Mouse (Mus musculus) neural tube, embryonic 10.5 days (tissue): ENCODE results near the gene Gal.
A peak's percentile ranks its signal among the peaks of the same experiment; 100 is the strongest.

Experiments used
- DNase-seq: peaks from one replicate; pipeline ENCODE4 v3.0.0-alpha.2; 2017; ENCODE audit warnings: low spot score; ENCODE audit errors: extremely low spot score

Gene Gal

DNA sequence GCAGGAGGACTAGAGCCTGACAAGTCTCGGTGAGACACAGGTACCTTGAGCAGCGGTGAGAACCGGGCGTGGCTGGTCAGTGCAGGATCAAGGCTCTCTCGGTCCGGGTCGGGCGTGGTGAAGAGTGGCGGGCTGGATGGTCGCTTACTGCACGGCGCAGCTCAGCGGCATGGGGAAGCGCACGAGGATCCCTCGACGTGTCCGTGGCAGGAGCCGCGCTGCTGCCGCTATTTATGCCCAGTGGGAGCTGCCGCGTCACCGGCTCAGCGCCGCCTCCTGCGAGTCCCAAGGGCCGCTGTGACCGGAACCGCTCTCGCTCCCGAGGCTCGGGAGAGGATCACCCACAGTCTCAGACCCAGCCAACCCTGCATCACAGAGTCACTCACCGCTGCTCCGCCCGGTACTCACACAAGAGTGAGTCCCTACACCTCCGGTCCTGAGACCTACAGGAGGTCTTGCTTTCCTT, at the start of gene Gal:
Gene Gal (minus strand): TSS at position 277 of the 466 bp plus-strand sequence.
- peak; percentile 18 for DNase-seq

DNA sequence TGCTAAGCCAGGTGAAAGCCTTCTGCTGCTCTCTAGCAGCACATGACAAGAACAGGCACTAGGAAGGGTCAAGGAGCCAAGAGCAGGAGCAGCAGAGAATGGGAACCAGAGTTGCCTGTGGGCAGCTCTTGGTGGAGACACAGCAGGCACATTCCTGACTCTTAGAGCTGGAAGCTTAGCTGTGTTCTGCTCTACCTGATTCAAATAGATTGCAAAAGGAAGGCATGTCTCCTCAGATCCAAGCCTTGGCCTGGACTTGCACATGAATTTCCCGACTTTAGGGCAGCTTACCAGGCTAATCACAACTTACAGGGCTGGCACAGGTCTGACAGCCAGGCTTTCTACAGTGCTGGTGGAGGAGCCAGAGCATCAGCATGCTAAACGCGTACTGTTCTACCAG, 45.6 kb upstream of the Gal start:
- DNase-seq, result no peak

DNA sequence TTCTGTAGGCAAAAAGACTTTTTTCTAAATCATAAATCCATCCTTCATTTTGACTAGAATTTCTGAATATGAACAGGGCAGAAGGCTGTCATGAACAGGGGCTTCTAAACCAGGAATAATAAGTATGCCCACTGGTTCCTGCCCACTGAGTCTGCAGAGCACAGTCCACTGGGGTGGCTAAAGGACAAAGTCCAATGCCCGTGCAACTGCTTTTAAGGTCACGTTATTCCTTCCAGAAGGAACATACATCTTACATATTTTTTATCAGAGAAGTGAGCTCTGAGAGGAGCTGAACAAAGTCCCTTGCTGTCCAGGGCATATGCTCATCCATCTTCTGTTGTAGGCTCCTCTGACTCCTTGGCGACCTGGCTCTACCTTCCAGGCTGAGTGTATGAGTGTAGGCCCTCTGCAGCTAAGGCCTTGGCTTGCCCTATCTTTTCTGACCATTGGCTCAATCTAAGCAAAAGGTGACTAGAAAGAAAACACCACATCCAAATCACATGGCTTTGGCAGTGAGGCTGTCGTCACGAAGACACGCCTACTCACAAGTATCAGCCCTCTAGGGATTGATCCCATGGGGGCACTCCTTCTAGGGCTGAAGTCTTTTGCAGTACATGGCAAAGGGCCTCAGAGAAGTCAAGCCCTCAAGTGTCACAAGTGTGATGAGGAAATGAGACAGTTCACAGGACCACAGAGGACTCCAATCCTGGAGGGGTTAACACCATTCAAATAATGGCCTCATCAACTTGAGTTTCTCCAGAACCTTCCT, 44.2 kb upstream of the Gal start:
- DNase-seq, result no peak

DNA sequence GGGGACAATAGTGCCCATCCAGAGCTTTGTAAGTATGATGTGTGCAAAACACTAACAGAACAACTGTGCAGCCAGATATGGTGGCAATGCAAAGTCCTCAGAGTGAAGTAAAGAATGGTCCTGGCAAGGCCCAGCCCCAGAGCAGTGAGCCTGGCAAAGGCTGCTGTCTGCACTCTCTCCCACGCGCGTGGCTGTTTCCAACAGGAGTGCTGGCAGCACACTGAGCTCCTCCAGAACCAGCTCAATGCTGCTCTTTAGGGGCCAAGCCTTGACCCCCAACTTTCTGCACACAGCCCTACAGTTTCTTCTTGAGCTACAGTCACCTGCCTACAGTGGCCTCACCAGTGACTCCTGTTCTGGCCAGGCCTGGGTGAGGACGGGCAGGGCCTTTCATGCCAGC, 43.4 kb upstream of the Gal start:
- no peak for DNase-seq

DNA sequence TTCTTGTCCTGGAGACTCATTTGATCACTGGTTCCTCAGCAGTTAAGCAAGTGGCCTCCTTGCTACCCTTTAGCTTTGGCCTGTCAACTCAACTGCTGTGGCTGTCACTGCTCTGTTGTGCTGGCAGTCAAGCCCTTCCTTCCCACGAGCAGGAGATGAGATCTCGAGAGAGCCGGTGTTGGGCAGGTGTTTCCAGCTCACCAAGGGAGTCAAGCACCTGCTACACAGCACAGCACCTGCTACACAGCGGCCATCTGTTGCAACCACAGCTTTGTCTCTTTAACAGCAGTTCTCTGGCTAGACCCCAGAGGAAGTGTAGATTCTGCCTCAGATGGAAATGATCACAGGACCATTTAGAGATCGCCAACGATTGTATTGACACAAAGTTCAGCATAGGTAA, 37.3 kb upstream of the Gal start:
- DNase-seq, result no peak

DNA sequence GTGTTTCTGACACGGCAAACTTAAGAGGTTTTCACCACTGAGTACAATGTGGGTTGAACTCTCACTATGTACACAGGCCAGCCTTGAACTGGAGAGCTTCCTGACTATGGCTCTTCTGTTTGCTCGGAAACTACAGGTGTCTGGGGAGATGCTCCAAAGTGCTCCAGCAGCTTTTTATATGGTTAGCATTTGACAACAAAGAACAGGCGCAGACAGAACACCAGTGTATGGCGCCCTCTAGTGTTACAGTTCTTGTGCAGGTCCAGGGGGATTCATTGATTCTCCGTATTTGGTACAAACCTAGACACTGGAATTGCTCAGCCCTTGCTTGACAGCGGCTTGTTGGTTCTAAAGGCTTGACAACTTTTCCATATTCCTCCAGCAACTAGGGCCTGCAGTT, 36.8 kb upstream of the Gal start:
- DNase-seq, result peak; percentile 62

DNA sequence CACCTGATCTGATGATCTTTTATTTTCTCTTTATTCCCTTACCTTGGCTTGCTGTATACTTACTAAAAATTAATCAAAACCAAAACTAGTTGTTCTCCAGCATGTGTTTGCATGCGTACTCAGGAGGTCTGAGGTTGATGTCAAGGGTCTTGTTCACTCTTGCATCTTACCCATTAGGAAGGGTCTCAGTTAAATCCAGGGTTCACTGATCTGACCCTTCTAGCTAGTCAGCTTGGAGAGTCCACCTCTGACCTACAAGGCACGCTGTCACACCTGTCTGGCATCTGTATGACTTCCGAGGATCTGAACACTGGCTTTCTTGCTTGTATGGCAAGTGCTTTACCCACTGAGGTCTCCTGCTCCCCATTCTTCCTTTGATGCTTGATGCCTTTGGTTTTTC, 36.4 kb upstream of the Gal start:
- no peak for DNase-seq

DNA sequence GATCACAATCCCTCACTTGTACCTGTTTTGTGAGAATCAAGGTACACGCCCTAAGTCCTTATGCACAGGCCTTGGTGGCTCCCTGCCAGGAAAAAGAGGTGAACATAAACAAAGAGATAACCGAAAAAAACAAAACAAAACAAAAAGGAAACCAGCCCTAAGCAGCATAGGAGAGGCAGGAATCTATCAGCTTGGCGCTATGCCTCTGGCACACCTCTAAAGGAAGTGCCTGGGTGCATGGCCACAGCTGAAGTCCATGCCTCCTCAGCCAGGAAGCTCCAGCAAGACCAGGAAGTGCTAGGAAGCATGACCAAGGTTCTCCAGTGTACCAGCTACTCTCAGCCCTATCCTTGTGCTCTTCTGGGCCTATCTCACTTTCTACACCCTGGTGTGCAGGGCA, 34.9 kb upstream of the Gal start:
- DNase-seq, result no peak

DNA sequence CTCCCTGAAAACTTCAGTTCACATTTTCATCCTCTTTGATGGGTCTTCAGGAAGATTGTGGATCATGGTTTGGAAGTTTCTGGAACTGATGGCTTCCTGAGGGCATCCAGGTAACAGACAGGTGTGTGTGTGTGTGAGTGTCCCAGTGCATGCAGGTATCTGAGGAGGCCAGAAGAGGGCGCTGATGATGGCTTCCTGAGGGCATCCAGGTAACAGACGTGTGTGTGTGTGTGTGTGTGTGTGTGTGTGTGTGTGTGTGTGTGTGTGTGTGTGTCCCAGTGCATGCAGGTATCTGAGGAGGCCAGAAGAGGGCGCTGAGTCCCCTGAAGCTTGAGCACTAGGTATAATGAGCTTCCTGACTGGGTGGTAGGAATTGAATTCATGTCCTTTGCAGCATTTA, 33.0 kb upstream of the Gal start:
- no peak for DNase-seq

DNA sequence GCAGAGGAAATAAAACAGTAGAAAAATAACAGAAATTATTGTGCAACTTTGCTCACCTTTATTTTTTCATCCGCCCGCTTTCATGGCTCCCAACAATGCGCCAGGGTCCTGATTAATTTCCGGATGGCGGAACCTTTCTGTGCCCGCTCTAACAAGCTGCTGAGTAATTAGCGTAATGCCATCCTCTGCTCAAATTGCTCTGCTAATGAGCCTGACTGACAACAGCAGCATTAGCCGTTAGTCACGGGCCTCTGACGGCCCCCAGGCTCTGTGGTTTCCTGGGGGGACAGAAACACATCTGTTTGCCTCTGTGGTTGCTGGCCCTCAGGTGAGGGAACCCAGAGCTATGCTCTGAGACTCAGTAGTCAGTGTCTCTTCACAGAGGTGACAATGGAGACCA, 26.7 kb upstream of the Gal start:
- DNase-seq, result no peak

DNA sequence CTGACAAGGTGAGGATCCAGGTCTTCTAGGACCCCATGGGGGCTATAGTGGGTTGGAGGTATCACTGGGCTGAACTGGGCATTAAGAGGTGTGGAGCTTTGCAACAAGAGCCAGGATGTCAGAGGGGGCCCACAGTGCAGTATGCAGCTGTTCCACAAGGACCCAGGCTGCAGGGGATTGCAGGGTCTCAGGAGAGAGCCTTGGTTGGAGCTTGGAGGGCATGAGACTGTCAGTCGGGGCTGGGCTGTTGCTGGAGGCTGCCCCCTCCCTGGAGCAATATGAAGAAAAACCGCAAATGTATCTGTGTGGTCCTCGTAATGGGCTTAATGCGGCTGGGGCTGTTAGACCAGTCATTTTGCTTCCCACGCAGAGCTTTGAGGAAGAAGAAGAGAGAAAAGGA, 26.3 kb upstream of the Gal start:
- DNase-seq, result no peak

DNA sequence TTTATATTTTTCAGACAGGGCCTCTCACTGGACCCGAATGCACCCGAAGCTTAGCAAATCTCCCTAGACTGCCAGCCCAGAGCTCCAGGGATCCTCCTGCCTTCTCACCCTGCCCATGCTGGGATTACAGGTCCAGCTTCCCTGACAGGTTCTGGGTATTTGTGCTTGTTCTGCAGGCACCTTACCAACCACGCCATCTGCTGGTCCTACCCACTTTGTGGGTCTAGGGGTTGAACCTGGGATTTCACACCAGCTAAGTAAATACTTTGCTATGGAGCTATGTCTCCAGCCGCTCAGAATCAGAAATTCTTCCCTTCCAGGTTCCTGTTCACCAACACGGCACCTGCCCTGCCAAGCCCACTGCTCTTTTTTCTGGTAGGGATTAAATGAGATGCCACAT, 23.6 kb upstream of the Gal start:
- no peak for DNase-seq

DNA sequence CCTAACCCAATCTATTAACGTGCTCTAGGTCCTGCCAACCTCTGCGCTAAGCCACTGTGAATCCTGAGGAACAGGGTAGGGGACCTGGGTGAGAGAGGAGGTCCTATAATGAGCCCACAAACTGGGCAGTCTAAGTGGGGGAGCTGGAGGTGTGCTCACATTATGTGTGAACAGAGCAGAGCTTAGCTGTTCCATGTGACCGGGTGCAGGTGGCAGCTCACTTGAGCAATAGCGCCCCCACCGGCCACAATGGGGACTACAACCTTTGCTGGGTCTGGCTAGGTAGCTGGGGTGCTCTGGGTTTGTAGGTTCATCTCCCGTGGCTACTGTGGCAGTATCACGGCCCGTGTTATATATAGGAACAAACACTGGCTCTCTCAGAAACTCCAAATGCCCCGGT, 22.5 kb upstream of the Gal start:
- peak; percentile 38 for DNase-seq

DNA sequence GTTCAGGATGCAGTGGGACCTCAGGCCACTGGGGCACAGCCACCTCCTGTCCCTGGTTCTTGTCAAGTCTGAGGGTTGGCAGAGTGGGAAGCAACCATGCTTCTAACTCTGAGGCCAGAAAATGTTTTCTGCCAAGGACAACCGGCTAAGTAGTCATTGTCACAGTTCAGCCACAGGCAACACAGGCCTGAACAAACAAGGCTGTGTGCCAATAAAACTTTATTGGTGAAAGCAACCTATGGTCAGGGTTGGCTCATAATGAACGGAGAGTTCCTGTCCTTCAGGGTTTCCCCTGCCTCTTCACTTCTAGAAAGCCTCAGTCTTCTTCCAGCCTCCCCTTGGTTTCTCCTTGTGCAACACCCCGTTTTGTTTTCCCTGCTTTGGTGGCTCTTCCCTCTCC, 21.5 kb upstream of the Gal start:
- DNase-seq, result no peak

DNA sequence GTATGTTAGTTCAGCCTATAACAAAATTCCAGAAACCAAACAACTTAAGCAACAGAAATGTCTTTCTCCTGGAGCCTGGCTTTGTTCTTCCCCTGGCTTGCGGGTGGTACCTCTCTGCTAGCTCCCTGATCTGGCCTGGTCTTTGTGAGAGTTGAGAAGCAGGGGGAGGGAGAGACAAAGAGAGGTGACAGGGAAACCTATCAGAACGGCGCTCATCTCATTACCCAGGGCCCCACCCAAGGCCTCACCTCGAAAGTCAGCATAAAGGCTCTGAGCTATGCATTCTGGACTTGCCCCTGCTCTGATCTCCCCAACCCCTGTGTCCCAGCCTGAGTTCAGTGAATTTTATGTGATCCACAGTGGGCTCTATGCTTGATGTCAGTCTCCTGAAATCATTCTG, 20.3 kb upstream of the Gal start:
- no peak for DNase-seq

DNA sequence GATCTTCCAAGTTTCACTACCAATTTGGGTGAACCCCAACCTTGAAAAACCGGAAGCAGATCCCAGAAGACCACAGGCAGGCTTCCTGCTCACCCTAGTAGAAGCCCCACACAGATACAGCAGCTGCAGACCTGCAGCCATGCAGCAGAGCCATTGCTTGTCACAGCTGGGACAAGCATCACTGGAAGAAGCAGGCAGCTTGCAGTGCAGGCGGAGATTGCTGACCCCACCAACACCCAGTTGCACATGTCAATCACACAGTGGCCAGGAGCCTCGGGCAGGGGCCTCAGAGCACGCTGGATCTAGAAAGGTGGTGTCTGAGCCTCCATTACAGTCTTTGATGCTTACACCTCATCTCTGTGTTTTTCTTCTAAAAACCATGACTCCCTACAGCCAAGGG, 19.8 kb upstream of the Gal start:
- DNase-seq, result no peak

DNA sequence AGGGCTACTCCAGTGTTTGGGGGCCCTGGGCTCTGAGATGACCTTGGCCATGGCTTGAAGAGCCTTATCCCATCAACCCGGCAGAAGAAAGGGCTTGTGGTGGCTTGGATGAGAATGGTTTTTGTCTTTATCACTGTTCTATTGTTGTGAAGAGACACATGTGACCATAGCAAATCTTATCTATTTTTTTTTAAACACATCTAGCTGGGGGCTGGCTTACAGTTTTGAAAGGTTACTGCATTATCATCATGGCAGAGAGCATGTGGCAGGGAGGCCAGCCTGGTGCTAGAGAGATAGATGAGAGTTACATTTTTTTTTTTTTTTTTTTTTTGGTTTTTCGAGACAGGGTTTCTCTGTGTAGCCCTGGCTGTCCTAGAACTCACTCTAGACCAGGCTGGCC, 17.6 kb upstream of the Gal start:
- no peak for DNase-seq

DNA sequence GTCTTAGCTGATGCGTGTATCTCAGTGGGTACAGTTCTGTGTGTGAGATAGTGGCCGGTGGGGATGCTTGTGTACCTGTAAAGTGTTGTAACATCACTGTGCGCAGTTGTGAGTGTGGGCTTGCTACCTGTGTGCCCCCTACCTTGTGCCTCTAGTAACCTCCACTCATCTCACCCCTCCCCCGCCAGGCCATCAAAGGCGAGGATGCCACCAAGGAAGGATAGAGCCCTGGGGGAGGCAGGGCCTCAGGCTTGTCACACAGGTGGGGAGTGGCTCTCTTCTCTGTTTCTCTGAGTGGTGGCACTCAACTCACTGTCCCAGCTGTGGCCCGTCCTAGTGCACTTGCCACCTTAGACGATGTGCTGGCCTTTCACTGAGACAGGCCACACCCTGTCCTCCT, 16.7 kb upstream of the Gal start:
- DNase-seq, result no peak

DNA sequence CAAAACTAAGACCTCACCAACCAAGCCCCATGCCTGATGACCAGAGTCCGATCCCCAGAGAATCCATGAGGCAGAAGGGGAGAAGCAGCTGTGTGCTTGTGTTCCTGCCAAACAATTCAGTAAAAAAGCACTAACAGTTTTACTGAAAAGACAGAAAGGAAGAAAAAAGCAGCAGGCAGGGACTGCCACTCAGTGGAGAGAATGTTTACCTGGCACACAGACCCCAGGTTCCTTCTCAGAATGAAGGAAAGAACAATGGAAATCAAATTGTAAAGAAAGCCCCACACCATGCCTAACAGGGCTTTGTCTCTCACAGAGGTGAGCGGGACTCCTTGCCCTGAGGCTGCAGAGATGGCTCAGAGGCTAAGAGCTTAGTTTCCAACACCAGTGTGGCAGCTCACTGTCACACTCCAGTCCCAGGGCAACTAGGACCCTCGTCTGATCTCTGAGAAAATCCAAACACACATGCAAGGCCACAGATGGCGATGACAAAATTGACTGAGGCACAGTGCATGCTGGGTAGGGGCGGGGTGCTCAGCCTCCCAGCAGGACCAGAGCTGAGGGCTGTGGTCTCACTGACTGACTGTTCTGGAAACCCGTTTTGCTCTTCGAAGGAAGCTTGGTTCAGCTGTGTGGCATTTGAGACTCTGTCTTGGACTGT, 14.9 kb upstream of the Gal start:
- no peak for DNase-seq

DNA sequence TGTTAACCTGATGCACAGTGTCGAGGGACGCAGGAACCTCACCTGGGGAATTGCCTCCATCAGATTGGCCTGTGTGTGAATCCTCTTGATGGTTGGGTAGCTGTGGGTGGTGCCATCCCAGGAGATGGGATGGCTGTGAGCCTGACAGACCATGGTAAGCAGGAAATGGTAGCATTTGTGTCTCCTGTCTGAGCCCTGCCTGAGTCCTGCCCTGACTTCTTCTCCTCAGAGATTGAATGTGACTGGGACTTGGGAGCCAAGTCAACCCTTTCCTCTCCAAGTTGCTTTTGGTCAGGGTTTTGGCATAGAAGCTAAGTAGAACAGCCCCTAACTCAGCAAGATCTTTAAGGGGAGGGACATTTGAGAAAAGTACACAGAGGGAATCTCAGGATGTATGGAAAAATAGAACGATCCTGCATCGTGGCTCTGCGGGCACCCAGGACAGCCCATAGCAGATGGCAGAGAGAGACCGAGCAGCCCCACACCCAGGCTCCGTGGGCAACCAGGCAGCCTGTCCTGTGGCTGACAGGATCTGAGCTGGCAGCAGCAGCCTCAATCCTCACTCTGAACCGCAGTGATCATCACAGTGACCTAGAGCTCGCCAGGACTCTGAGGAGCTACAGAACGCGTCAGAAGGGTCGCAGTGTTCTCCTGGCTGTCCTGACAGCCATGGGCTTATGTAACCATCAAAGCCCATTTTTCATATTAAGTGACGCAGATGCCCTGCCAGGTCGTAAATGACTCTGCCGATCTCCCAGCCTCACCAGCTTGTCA, 13.9 kb upstream of the Gal start:
- DNase-seq, result no peak

DNA sequence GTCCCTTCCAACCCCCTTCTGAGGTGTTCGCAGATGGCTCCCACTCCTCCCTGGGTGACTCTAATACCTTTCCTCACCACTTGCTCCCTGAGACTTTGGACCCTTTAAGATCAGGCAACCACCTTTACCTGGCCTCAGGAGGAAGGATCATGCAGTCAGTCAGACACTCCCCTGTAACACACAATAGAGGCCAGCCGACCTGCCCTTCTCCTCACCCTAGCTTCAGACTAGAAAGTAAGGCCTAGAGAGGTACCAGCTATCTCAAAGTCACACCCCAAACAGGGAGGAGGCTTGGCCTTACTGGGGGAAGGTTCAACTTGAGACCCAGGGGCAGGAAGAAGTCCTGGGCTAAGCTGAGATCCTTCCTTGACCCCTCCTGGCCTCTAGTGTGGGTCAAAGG, 9.9 kb upstream of the Gal start:
- no peak for DNase-seq

DNA sequence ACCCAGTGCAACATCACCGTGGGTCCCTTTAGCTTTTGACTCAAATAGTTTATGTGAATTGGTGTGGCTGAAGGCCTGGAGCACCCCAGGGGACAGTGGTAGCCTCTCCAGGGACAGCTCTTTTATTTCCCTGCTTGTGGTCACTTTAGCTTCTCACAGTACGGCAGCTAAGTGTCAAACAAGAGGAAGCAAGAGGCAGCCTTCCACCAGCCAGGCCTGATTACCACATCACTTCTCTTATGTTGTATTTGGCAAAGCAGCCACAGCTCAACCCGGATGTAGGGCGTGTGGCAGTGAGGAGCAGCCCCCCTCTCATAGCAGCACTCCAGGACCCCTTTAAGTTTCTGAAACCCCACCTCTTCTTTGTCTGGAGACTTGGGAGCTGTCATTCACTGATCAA, 8.6 kb upstream of the Gal start:
- no peak for DNase-seq

DNA sequence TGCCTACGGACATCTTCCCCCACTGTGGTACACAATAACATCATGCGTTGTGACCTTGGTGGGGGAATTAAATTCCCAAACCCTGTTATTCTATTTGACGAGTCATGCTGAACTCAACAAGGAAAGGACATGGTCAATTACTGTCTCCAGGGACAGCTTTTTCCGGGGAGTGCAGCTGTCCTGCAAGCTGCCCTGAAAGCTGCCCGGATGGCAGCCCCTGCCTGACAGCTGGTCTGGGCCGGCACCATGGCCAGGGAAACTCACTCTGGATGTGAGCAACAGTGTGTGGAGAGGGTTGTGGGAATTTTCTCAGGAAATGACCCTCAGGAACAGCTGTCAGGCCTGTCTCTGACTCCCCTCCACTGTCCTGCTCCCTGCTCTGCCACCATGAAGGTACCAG, 8.1 kb upstream of the Gal start:
- DNase-seq, result no peak
